Mouse (Mus musculus): ENCODE measurements at regions not wholly inside any gene's neighbourhood (a gene's known extent, or its start where the extent isn't known, plus 50 kb on each side); places are given as distances from the start of the nearest gene placed in this dataset.

GRCm38 (mm10) chr10:66558097-66558840, 537.7 kb upstream of the Jmjd1c start:
- no peak overlapping the region for H3K4me2 ChIP-seq
- no peaks in the 10 kb centered on the region for H3K4me1 ChIP-seq
- H3K9me3 ChIP-seq (replicated peaks), result no peaks in the 10 kb centered on the region
- H3K9ac ChIP-seq, result no peak overlapping the region
- no peak for ATAC-seq
- H3K36me3 ChIP-seq, result no peaks in the 10 kb centered on the region
- H3K27ac ChIP-seq, result no peak overlapping the region
- H3K4me3 ChIP-seq, result no peak overlapping the region
- WGBS (ENCODE audit: insufficient replicate concordance), result 57% methylated on average over 6 of the region's 6 CpGs
- no peaks in the 10 kb centered on the region for H3K27me3 ChIP-seq (replicated peaks)

GRCm38 (mm10) chr10:66565374-66565773, 530.6 kb upstream of the Jmjd1c start:
- ATAC-seq, result no peak
- H3K4me1 ChIP-seq, result no peaks in the 10 kb centered on the region
- no peak overlapping the region for H3K27ac ChIP-seq
- no peaks in the 10 kb centered on the region for H3K27me3 ChIP-seq (replicated peaks)
- 70% methylated on average over 6 of the region's 6 CpGs for WGBS (ENCODE audit: insufficient replicate concordance)
- no peaks in the 10 kb centered on the region for H3K9me3 ChIP-seq (replicated peaks)
- no peak overlapping the region for H3K4me3 ChIP-seq
- no peak overlapping the region for H3K4me2 ChIP-seq
- no peaks in the 10 kb centered on the region for H3K36me3 ChIP-seq
- H3K9ac ChIP-seq, result no peak overlapping the region

GRCm38 (mm10) chr10:66574846-66575535, 520.9 kb upstream of the Jmjd1c start:
- H3K27ac ChIP-seq, result no peak overlapping the region
- no peak overlapping the region for H3K4me2 ChIP-seq
- H3K36me3 ChIP-seq, result no peaks in the 10 kb centered on the region
- H3K9ac ChIP-seq, result no peak overlapping the region
- H3K27me3 ChIP-seq (replicated peaks), result no peaks in the 10 kb centered on the region
- H3K9me3 ChIP-seq (replicated peaks), result peaks cover 10% of the 10 kb centered on the region; the same call in 1 of the 2 replicates
- H3K4me3 ChIP-seq, result no peak overlapping the region
- no peak for ATAC-seq
- 41% methylated on average over 10 of the region's 10 CpGs for WGBS (ENCODE audit: insufficient replicate concordance)
- H3K4me1 ChIP-seq, result no peaks in the 10 kb centered on the region

- Histone ChIP-seq H3K36me3 (no peaks in the 10 kb centered on the region), H3K4me2 (no peak overlapping the region), H3K27ac (no peak overlapping the region), H3K9me3 (replicated peaks) (peaks cover 9% of the 10 kb centered on the region; the same call in 1 of the 2 replicates), H3K27me3 (replicated peaks) (no peaks in the 10 kb centered on the region), H3K4me1 (no peaks in the 10 kb centered on the region), H3K4me3 (no peak overlapping the region), H3K9ac (no peak overlapping the region)
- no peak for ATAC-seq
- WGBS (ENCODE audit: insufficient replicate concordance), result 42% methylated on average over 3 of the region's 3 CpGs
These were observed 502.9 kb upstream of the Jmjd1c start for GRCm38 (mm10) chr10:66593001-66593400.

GRCm38 (mm10) chr10:66593506-66593905, 502.4 kb upstream of the Jmjd1c start:
- H3K27ac ChIP-seq, result no peak overlapping the region
- H3K9ac ChIP-seq, result no peak overlapping the region
- 32% methylated on average over 6 of the region's 6 CpGs for WGBS (ENCODE audit: insufficient replicate concordance)
- H3K27me3 ChIP-seq (replicated peaks), result no peaks in the 10 kb centered on the region
- no peak overlapping the region for H3K4me3 ChIP-seq
- peaks cover 9% of the 10 kb centered on the region; the same call in 1 of the 2 replicates for H3K9me3 ChIP-seq (replicated peaks)
- H3K4me1 ChIP-seq, result no peaks in the 10 kb centered on the region
- no peaks in the 10 kb centered on the region for H3K36me3 ChIP-seq
- H3K4me2 ChIP-seq, result no peak overlapping the region
- ATAC-seq, result no peak

DNA sequence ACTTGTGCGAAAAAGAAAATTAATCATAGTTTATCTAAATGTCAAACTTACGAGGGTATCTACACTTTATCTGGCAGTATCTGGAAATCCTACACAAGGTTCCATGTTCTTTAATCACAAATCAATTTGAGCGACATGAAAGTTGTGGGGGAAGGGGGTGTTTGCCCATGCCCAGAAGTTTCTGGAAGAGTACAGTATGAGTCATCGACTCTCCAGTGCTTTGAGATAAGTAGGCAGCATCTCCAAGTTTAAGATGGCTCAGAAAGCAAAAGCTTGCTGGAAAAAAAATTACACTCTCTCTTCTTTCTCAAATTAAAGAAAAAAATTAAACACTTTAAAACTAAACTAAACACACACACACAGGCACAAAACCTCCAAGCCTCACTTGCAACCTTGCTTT, 498.0 kb upstream of the Jmjd1c start:
- no peak for ATAC-seq
- Histone ChIP-seq H3K27me3 (replicated peaks) (no peaks in the 10 kb centered on the region), H3K36me3 (no peaks in the 10 kb centered on the region), H3K4me2 (no peak overlapping the region), H3K4me1 (no peaks in the 10 kb centered on the region), H3K9me3 (replicated peaks) (no peaks in the 10 kb centered on the region), H3K9ac (no peak overlapping the region), H3K4me3 (no peak overlapping the region), H3K27ac (no peak overlapping the region)
- WGBS (ENCODE audit: insufficient replicate concordance), result 47% methylated on average over 4 of the region's 4 CpGs

DNA sequence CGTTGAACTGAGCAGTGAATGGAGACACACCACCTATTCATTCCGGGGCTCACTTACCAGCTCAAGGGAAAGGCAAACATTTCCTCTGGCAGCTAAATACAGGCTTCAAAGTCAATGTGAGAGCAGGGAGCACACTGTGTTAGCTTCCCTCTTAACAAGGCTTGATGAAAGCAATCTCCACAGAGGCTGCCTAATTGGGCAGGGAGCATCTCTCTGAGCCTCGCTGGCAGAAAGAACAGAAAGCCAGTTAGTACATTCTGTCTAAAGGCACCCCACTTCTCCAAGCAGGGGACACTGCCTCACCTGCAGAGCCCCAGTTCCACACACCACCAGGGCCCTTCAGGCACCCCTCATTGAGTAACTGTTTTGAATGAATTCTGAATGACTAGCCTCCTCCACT, 488.8 kb upstream of the Jmjd1c start:
- 39% methylated on average over 3 of the region's 3 CpGs for WGBS (ENCODE audit: insufficient replicate concordance)
- Histone ChIP-seq H3K9me3 (replicated peaks) (no peaks in the 10 kb centered on the region), H3K36me3 (no peaks in the 10 kb centered on the region), H3K4me2 (no peak overlapping the region), H3K4me1 (no peaks in the 10 kb centered on the region), H3K9ac (no peak overlapping the region), H3K27me3 (replicated peaks) (no peaks in the 10 kb centered on the region), H3K4me3 (no peak overlapping the region), H3K27ac (no peak overlapping the region)
- no peak for ATAC-seq

DNA sequence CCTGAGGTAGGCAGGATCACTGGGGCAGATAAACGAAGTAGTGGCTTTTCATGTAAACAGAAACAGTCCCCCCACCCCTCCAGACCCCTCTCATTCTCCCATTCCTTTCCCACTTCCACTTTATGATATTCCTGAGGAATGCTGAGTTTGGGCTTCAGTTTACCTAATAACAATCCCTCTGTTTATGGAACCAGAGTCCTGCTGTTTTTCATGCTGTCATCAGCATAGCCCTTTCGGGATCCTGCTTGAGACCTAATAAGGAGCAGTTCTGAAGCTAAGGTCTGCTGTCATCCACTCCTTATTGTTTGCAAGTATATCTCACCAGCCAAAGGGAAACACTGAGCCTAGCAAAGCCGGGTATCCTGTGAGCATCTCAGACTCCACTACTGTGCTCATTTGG, 479.6 kb upstream of the Jmjd1c start:
- WGBS (ENCODE audit: insufficient replicate concordance), result 41% methylated on average over 3 of the region's 3 CpGs

DNA sequence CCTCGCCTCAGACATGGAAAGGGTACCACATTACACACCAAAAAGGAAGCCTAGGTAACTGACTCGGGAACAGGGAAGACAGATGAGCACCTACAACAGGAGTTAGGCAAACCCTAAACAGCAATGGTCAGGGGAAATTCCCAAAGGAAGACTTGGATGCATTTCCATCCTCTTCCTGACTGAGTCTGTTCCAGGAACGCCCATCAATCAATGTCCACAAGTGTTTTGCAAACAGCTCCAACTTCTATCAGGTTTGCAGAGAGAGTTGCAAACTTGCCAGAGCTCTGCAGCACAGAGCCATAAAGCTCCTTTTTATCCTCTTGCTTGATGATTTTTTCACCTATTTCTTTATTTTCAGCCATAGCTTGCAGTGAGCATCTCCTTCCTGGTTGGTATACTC, 464.9 kb upstream of the Jmjd1c start:
- H3K36me3 ChIP-seq, result no peaks in the 10 kb centered on the region
- peaks cover 15% of the 10 kb centered on the region; the same call in 1 of the 2 replicates for H3K9me3 ChIP-seq (replicated peaks)
- no peak overlapping the region for H3K4me2 ChIP-seq
- no peak for ATAC-seq
- no peak overlapping the region for H3K9ac ChIP-seq
- 62% methylated on average over 3 of the region's 3 CpGs for WGBS (ENCODE audit: insufficient replicate concordance)
- no peak overlapping the region for H3K4me3 ChIP-seq
- H3K27ac ChIP-seq, result no peak overlapping the region
- no peaks in the 10 kb centered on the region for H3K27me3 ChIP-seq (replicated peaks)
- H3K4me1 ChIP-seq, result no peaks in the 10 kb centered on the region

More for the DNA sequence above, 479.6 kb upstream of the Jmjd1c start:
- no peak for ATAC-seq
- no peaks in the 10 kb centered on the region for H3K36me3 ChIP-seq
- H3K9ac ChIP-seq, result no peak overlapping the region
- H3K4me1 ChIP-seq, result no peaks in the 10 kb centered on the region
- H3K4me3 ChIP-seq, result no peak overlapping the region
- no peaks in the 10 kb centered on the region for H3K27me3 ChIP-seq (replicated peaks)
- H3K9me3 ChIP-seq (replicated peaks), result no peaks in the 10 kb centered on the region; the same call in 1 of the 2 replicates
- H3K4me2 ChIP-seq, result no peak overlapping the region
- H3K27ac ChIP-seq, result no peak overlapping the region

DNA sequence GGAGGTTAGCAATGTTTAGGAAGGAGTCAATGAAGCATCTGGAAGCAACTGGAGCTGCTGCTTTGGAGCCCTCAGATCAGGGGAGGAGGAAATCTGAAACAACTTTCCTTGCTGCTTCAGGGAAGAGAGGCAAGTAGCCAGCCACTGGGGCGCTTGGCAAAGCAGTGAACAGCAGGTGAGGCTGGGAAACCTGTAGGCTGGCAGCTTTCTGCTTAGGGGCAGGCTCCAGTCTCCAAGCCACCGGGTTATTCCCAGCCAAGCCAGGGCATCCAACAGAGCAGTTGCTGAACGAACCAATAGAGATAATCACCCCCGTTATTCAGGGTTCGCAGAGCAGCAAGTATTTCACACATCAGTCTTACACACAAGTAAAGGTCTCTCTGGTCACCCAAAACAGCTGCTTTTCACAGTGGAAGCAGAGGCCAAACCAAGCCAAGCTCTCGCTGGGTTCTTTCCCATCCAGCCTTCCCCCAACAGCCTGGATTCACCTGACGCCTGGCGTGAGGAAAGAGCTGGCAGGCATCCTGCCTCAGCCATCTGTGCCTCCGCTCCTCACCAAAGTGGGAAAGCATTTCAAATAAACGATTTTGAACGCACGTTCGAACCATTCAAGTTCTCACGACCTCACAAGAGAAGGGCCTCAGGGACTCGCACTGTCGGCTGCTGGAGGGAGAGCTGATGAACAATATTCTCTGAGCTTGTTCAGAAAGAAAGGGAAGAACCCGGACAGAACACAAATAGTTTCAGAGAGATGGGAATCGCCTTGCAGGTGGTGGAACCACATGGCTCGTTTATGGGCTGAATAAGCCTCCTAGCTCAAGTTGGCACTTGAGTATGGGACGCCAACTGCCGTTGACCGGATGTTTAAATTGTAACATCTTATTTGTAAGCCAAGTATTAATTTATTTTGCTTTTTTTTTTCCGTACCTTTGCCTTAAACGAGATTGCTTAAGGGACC, 454.8 kb upstream of the Jmjd1c start:
- Histone ChIP-seq H3K4me3 (no peak overlapping the region), H3K36me3 (no peaks in the 10 kb centered on the region), H3K9ac (no peak overlapping the region), H3K4me1 (no peaks in the 10 kb centered on the region), H3K4me2 (no peak overlapping the region), H3K27ac (no peak overlapping the region), H3K27me3 (replicated peaks) (no peaks in the 10 kb centered on the region), H3K9me3 (replicated peaks) (peaks cover 15% of the 10 kb centered on the region; the same call in 1 of the 2 replicates)
- WGBS (ENCODE audit: insufficient replicate concordance), result 61% methylated on average over 24 of the region's 24 CpGs
- ATAC-seq, result no peak

- H3K9ac ChIP-seq, result no peak overlapping the region
- no peak overlapping the region for H3K4me3 ChIP-seq
- WGBS (ENCODE audit: insufficient replicate concordance), result 67% methylated on average over 6 of the region's 6 CpGs
- H3K4me2 ChIP-seq, result no peak overlapping the region
- ATAC-seq, result no peak
- H3K4me1 ChIP-seq, result no peaks in the 10 kb centered on the region
- no peaks in the 10 kb centered on the region for H3K36me3 ChIP-seq
- H3K27me3 ChIP-seq (replicated peaks), result no peaks in the 10 kb centered on the region
- H3K27ac ChIP-seq, result no peak overlapping the region
- peaks cover 15% of the 10 kb centered on the region; the same call in 1 of the 2 replicates for H3K9me3 ChIP-seq (replicated peaks)
These were observed 454.0 kb upstream of the Jmjd1c start for GRCm38 (mm10) chr10:66641966-66642365.

GRCm38 (mm10) chr10:66643160-66643559, 452.8 kb upstream of the Jmjd1c start:
- WGBS (ENCODE audit: insufficient replicate concordance), result 58% methylated on average over 5 of the region's 5 CpGs
- no peak overlapping the region for H3K27ac ChIP-seq
- H3K9ac ChIP-seq, result no peak overlapping the region
- H3K36me3 ChIP-seq, result no peaks in the 10 kb centered on the region
- ATAC-seq, result no peak
- H3K9me3 ChIP-seq (replicated peaks), result peaks cover 15% of the 10 kb centered on the region; the same call in 1 of the 2 replicates
- no peaks in the 10 kb centered on the region for H3K27me3 ChIP-seq (replicated peaks)
- no peak overlapping the region for H3K4me2 ChIP-seq
- no peaks in the 10 kb centered on the region for H3K4me1 ChIP-seq
- H3K4me3 ChIP-seq, result no peak overlapping the region

Measured in liver, embryonic 12.5 days (tissue).